Mouse (Mus musculus) bone marrow, adult 2 months (tissue): ENCODE measurements around the gene Nufip2.

Source experiments
- CTCF ChIP-seq: fragments of 200-500 bp; IDR thresholded peaks from 2 replicates; pipeline ENCODE4 v1.5.1; 2011; ENCODE audit warnings: low read length, control low read depth; ENCODE audit not compliant: control insufficient read depth, insufficient read depth
- POLR2A ChIP-seq: fragments of 200-500 bp; IDR thresholded peaks from 2 replicates; pipeline ENCODE4 v1.6.1; 2011; ENCODE audit warnings: low read depth, mild to moderate bottlenecking, control low read depth, low read length, borderline replicate concordance; ENCODE audit not compliant: control insufficient read depth

DNA sequence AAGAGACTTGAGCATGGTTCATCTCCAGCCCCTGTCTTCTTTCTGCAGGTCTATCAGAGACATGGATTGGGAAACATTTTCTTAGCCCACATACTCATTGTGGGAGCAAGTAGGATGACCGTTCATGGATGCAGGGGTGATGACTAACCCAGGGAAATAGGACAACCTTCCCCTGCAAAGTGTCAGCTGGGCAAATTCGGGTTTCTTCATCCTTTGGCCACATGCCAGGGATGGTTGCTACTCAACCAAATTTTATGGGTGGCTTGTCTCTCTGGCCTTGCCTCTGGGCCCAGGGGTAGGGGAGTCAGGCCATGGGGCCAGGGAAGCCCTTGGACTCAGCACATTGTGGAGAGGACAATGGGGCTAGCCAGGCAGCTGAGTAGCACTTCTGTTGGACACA, 42.6 kb downstream of the Nufip2 start:
- TF ChIP-seq POLR2A (no peak), CTCF (no peak)
